Mouse (Mus musculus) midbrain, embryonic 16.5 days (tissue): ENCODE data around the gene Capn9. TPM values are rescaled to one million over a fixed set of nuclear protein-coding genes. Genes with fewer than 3 reads are reported as not detected.
A peak's percentile ranks its signal among the peaks of the same experiment; 100 is the strongest.

ENCODE experiments used
- ATAC-seq: fragments of 200-750 bp; cut with Nextera tagmentation; 2 replicates; pipeline ENCODE4 v1.8.0; 2017; ENCODE audit warnings: moderate TSS enrichment
- H3K27ac ChIP-seq: fragments of 300-500 bp; sonication (generic); 2 replicates; pipeline ENCODE4 v1.5.1; 2014; ENCODE audit warnings: mild to moderate bottlenecking, low read length, mixed read lengths
- H3K27me3 ChIP-seq: fragments of 300-500 bp; sonication (generic); 2 replicates; pipeline ENCODE4 v1.6.1; 2014; ENCODE audit warnings: low read depth, low read length, mixed read lengths; ENCODE audit not compliant: control insufficient read depth, insufficient read depth
- H3K36me3 ChIP-seq: fragments of 300-500 bp; sonication (generic); 2 replicates; pipeline ENCODE4 v1.6.1; 2014; ENCODE audit warnings: mild to moderate bottlenecking, low read length, moderate library complexity, mixed read lengths; ENCODE audit not compliant: control insufficient read depth, insufficient read depth
- H3K4me1 ChIP-seq: fragments of 300-500 bp; sonication (generic); 2 replicates; pipeline ENCODE4 v1.6.1; 2014; ENCODE audit warnings: mild to moderate bottlenecking, low read length, mixed read lengths; ENCODE audit not compliant: control insufficient read depth, insufficient read depth
- H3K4me2 ChIP-seq: fragments of 300-500 bp; sonication (generic); 2 replicates; pipeline ENCODE4 v1.6.1; 2014; ENCODE audit warnings: mild to moderate bottlenecking, low read length, mixed read lengths
- H3K4me3 ChIP-seq: fragments of 300-500 bp; sonication (generic); 2 replicates; pipeline ENCODE4 v1.5.1; 2014; ENCODE audit warnings: low read depth, mild to moderate bottlenecking, low read length, moderate library complexity, mixed read lengths
- H3K9ac ChIP-seq: fragments of 300-500 bp; sonication (generic); 2 replicates; pipeline ENCODE4 v1.6.1; 2014; ENCODE audit warnings: low read depth, low read length, mixed read lengths
- H3K9me3 ChIP-seq: fragments of 300-500 bp; sonication (generic); replicated peaks from 2 replicates; pipeline ENCODE4 v1.6.1; 2014; ENCODE audit warnings: mild to moderate bottlenecking, low read length, mixed read lengths; ENCODE audit not compliant: control insufficient read depth, poor library complexity, severe bottlenecking
- WGBS: fragments of 180-500 bp; shearing (Covaris S2); extraction: QIAGEN DNeasy Blood & Tissue Kit; methylation state at CpG from one replicate; pipeline ENCODE4 v1.1.7; 2014; 5-methylcytosine and 5-hydroxymethylcytosine counted together
- polyA plus RNA-seq: library from polyadenylated mRNA; unstranded; fragments of >200 nt; fragmentation: Nextera tagmentation; extraction: Ambion mirVana; gene quantifications from 2 replicates; pipeline ENCODE4 v1.2.1, GENCODE M21; 2015

The Capn9 gene
- polyA plus RNA-seq, 1 experiment from 2014 or later: 0.20 TPM

DNA sequence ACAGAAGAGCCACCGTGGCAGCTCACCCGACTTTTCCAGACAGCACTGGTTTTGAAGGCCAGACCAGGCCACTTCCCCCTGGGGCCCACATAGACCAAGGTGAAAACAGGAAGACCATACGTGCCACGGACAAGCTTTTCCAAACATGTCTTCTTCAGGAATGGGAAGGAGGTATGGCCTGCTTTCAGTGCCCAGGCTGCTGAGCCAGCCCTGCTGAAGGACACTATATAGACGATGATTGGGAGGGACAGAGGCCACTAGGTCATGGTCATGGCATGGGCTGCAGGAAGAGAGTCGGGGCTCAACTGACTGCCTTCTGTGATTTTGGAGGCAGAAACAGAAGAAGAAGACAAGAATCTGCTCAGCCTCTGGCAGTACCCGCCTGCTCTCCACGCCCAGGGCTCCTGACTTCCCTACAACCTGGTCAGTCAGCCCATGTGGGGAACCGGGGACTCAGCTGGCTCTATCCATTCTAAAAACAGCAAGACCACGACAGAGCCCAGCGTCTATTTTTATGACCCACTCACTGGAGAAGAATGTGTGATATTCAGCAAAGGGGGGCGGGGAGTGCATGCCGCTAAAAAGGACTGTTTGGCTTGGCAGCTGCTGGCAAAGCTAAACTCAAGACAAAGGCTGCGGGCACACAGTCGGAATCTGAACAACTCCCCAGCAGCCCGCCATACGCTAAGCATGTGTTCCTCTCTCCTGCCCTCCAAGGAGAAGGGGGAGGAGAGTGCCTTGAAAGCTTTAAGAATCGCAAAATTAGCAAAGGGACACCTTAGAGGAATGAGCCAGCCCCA is 67.8 kb downstream of the Capn9 start:
- peak; percentile 63 for ATAC-seq
- Histone ChIP-seq H3K4me3 (no peak overlapping the region), H3K36me3 (peaks cover 4% of the 10 kb centered on the region; the same call in 1 of the 2 replicates), H3K27me3 (no peaks in the 10 kb centered on the region), H3K9ac (0 out of 2 replicates have a peak overlapping the region, but pooled peaks have one; percentile 17), H3K4me2 (peak overlapping the region; percentile 15; the same call in 1 of the 2 replicates), H3K9me3 (no peaks in the 10 kb centered on the region), H3K4me1 (peaks cover 11% of the 10 kb centered on the region), H3K27ac (peak overlapping the region; percentile 51)
- WGBS: 58% methylated on average over 18 of the region's 18 CpGs

DNA sequence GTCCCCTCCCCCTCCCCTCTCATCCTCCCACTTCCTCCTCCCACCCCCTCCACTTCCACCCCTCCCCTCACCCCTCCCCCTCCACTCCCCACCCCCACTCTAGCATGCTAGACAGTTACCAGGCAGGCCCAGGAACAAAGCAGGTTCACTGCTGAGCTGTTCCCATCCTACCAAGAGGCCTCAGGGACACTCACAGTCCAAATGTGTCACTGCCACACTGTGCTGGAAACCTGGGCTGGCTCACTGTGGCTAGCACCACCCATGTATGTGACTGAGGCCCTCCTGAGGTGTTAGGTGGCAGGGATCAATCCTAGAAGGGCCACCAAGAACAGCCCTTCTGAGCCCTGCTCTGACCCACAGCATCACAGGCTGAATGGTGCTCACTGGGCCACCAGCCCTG is 72.4 kb downstream of the Capn9 start:
- ATAC-seq: no peak
- Histone ChIP-seq H3K9ac (no peak overlapping the region), H3K4me2 (no peak overlapping the region), H3K4me3 (no peak overlapping the region), H3K4me1 (peaks cover 15% of the 10 kb centered on the region), H3K36me3 (no peaks in the 10 kb centered on the region), H3K27ac (no peak overlapping the region), H3K27me3 (no peaks in the 10 kb centered on the region), H3K9me3 (no peaks in the 10 kb centered on the region)

DNA sequence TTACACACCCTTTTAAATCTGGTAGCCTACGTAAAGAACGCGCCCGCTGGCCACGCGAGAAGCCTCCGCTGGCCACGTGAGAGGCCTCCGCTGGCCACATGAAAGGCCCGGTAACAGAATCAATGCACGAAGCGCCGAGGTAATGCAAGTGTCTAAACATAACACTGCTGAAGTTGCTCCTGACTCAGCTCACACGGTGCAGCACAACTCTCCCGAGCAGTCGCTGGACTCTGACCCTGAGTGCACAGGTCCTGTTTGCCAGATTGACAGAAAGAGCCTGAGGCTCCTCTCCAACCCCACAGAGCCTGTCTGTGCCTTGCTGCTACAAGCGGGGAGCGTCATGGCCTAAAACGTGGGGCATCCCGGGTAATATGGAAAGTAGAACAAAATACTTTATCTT is 75.9 kb downstream of the Capn9 start:
- Histone ChIP-seq H3K4me3 (no peak overlapping the region), H3K27ac (no peak overlapping the region), H3K9me3 (no peaks in the 10 kb centered on the region), H3K4me1 (peaks cover 8% of the 10 kb centered on the region; the same call in 1 of the 2 replicates), H3K9ac (no peak overlapping the region), H3K36me3 (peaks cover 3% of the 10 kb centered on the region; the same call in 1 of the 2 replicates), H3K4me2 (no peak overlapping the region), H3K27me3 (no peaks in the 10 kb centered on the region)
- WGBS: 93% methylated on average over 20 of the region's 20 CpGs
- no peak for ATAC-seq

DNA sequence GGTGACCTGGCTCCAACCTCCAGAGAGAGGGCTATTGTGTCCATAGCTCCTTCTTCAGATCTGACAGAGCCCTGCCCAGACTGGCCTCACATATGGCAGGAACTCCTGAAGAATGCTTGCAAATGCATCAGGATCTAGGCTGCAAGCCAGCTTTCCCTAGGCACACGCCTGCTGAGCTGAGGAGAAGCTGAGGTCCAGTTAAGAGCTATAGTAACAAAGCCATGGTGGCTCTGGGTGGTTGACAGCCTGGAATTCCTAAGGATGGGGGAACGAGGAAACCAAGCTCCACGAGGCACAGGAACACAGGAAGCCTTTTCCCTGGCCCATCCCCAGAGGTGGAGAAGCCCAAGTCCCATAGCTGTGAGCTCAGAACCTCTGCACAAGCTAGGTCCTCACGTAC is 76.6 kb downstream of the Capn9 start:
- Histone ChIP-seq H3K9ac (no peak overlapping the region), H3K4me2 (no peak overlapping the region), H3K36me3 (peaks cover 3% of the 10 kb centered on the region; the same call in 1 of the 2 replicates), H3K9me3 (no peaks in the 10 kb centered on the region), H3K27ac (no peak overlapping the region; the same call in 1 of the 2 replicates), H3K27me3 (no peaks in the 10 kb centered on the region), H3K4me3 (no peak overlapping the region), H3K4me1 (peaks cover 8% of the 10 kb centered on the region; the same call in 1 of the 2 replicates)
- no peak for ATAC-seq
- 41% methylated on average over 4 of the region's 4 CpGs for WGBS

DNA sequence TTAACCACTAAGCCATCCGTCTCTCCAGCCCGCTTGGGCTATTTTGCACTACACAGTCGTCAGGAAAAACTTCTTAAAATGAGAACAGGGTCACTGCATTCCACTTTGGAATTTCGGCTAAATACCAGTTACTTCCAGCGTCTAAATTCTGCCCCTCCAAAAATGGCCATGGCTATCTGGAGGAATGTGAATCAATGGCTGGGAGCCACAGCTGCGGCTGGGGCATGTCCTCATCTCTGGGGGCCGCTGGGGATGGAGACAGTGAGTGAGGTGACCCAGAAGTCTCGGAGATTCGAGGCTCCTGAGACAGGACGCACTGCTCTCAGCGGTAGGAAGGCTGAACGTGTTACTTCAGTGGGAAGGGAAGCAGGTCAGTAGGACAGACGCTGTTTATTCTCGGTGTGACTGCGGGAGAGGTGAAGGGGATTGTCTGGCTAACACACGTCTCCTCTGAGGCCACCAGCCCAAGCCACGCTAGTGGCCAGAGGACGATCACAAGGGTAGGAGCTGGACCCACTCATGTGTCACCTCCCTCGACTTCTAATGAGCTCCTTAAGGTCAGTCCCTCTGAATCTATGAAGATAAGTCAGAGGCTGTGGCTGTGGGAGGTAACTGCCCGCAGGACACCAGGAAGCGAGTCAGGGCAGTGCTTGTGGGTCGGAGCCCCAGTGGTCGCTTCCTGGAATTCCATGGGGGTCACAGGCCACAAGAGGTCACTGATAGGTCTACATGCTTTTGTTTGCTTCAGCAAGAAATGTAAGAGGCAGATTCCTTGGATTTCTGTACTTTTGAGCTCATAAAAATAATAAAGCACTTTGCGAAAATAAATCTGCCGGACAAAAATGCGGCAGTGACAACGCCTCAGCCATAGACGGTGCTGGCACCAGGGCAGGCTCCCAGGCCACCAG is 77.9 kb downstream of the Capn9 start:
- Histone ChIP-seq H3K36me3 (peaks cover 3% of the 10 kb centered on the region; the same call in 1 of the 2 replicates), H3K27me3 (no peaks in the 10 kb centered on the region), H3K27ac (no peak overlapping the region), H3K4me2 (no peak overlapping the region), H3K4me1 (peaks cover 10% of the 10 kb centered on the region; the same call in 1 of the 2 replicates), H3K9me3 (no peaks in the 10 kb centered on the region), H3K9ac (no peak overlapping the region), H3K4me3 (no peak overlapping the region)
- 76% methylated on average over 28 of the region's 28 CpGs for whole genome bisulfite sequencing
- no peak for ATAC-seq

DNA sequence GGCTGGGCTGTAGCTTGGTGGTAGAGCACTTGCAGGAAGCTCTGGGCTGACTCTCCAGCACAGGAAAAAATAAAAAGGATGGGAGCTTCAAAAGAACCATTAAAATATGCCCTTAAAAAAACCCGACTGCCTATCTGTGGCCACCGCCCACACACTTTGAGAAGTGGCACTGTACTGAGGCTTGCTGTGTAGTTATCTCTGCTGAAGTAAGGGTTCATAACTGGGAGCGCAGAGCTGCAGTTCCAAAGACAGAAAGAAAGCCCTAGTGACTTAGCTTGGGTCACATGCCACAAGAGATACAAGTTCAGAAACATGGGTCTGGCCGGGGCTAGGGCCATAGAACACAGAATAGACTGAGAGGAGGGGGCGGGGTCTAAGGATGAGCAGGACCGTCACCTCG is 82.0 kb downstream of the Capn9 start:
- peaks cover 3% of the 10 kb centered on the region; the same call in 1 of the 2 replicates for H3K36me3 ChIP-seq
- no peak overlapping the region for H3K4me2 ChIP-seq

DNA sequence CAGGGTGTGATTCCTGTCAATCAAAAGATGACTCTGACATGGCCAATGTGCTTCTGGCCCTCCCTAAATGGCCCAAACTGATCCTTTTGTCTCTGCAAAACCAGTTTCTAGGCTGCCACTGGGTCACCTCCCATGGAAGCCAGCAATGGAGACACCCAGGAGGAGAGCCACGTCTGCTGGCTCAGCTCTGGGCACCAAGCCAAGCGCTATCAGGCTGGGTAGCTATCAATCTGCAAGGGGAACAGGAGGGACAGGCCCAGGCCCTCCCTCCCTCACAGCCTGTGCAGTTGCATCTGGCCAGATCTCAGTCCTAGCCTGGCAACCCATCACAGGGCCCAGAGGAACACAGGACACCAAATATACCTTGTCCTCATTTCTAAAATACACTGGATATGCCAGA is 82.5 kb downstream of the Capn9 start:
- no peaks in the 10 kb centered on the region for H3K9me3 ChIP-seq
- peaks cover 36% of the 10 kb centered on the region for H3K4me1 ChIP-seq
- peaks cover 3% of the 10 kb centered on the region; the same call in 1 of the 2 replicates for H3K36me3 ChIP-seq
- peak overlapping the region; percentile 7; the same call in 1 of the 2 replicates for H3K4me2 ChIP-seq
- no peak for ATAC-seq
- no peaks in the 10 kb centered on the region for H3K27me3 ChIP-seq
- no peak overlapping the region for H3K9ac ChIP-seq
- no peak overlapping the region for H3K4me3 ChIP-seq
- H3K27ac ChIP-seq: no peak overlapping the region
- 51% methylated on average over 2 of the region's 2 CpGs for WGBS

More for the DNA sequence above, 82.0 kb downstream of the Capn9 start:
- H3K9me3 ChIP-seq: no peaks in the 10 kb centered on the region
- 83% methylated on average over 7 of the region's 7 CpGs for WGBS
- no peaks in the 10 kb centered on the region for H3K27me3 ChIP-seq
- ATAC-seq: no peak
- H3K27ac ChIP-seq: no peak overlapping the region
- peaks cover 36% of the 10 kb centered on the region for H3K4me1 ChIP-seq
- no peak overlapping the region for H3K9ac ChIP-seq
- no peak overlapping the region for H3K4me3 ChIP-seq

DNA sequence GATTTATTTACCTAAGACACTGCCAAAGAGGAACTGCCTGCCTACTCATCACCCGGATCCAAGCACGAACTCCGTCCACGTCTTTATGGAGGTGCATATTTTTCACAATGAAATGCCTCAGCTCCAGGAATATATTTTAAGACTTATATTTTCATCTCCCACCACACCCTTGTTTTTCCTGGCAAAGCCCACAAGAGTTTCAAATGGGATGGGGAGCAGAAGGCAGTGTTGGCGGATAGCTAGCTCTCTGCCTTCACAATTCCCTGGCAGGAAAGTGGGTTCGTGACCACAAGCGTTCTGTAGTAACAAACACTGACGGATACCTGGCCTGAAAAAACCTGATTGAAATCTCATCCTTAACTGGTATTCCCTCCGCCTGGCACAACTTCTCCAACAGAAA is 85.9 kb downstream of the Capn9 start:
- peak overlapping the region; percentile 78 for H3K4me2 ChIP-seq
- H3K9me3 ChIP-seq: no peaks in the 10 kb centered on the region
- H3K9ac ChIP-seq: peak overlapping the region; percentile 96
- peak overlapping the region; percentile 94 for H3K4me3 ChIP-seq
- WGBS: 58% methylated on average over 9 of the region's 9 CpGs
- peaks cover 36% of the 10 kb centered on the region for H3K4me1 ChIP-seq
- ATAC-seq: no peak
- no peak overlapping the region for H3K27ac ChIP-seq
- no peaks in the 10 kb centered on the region for H3K27me3 ChIP-seq
- H3K36me3 ChIP-seq: no peaks in the 10 kb centered on the region
